Mouse (Mus musculus) lung, postnatal 0 days (tissue): Measurements from ENCODE around the gene Tmprss6. TPM values are rescaled to one million over a fixed set of nuclear protein-coding genes. Genes with fewer than 3 reads are reported as not detected.

Experiments
- ATAC-seq: fragments of 200-750 bp; cut with Nextera tagmentation; 2 replicates; pipeline ENCODE4 v1.8.0; 2017; ENCODE audit warnings: moderate library complexity
- DNase-seq: peaks from one replicate; pipeline ENCODE4 v3.0.0-alpha.2; 2016; ENCODE audit warnings: low spot score
- H3K27ac ChIP-seq: fragments of 300-500 bp; sonication (generic); 2 replicates; pipeline ENCODE4 v1.5.1; 2014; ENCODE audit warnings: antibody characterized with exemption, mild to moderate bottlenecking, low read length, mixed read lengths
- H3K27me3 ChIP-seq: fragments of 300-500 bp; sonication (generic); replicated peaks from 2 replicates; pipeline ENCODE4 v1.6.1; 2014; ENCODE audit warnings: low read length, mixed read lengths; ENCODE audit not compliant: insufficient read depth
- H3K36me3 ChIP-seq: fragments of 300-500 bp; sonication (generic); 2 replicates; pipeline ENCODE4 v1.6.1; 2014; ENCODE audit warnings: low read length, mixed read lengths; ENCODE audit not compliant: insufficient read depth
- H3K4me1 ChIP-seq: fragments of 300-500 bp; sonication (generic); 2 replicates; pipeline ENCODE4 v1.6.1; 2014; ENCODE audit warnings: antibody characterized with exemption, low read depth, low read length, mixed read lengths; ENCODE audit not compliant: insufficient read depth
- H3K4me2 ChIP-seq: fragments of 300-500 bp; sonication (generic); replicated peaks from 2 replicates; pipeline ENCODE4 v1.6.1; 2014; ENCODE audit warnings: low read depth, mild to moderate bottlenecking, low read length, moderate library complexity, mixed read lengths
- H3K4me3 ChIP-seq: fragments of 300-500 bp; sonication (generic); 2 replicates; pipeline ENCODE4 v1.5.1; 2014; ENCODE audit warnings: low read depth, low read length
- H3K9ac ChIP-seq: fragments of 300-500 bp; sonication (generic); replicated peaks from 2 replicates; pipeline ENCODE4 v1.6.1; 2014; ENCODE audit warnings: low read depth, mild to moderate bottlenecking
- H3K9me3 ChIP-seq: fragments of 300-500 bp; sonication (generic); 2 replicates; pipeline ENCODE4 v1.6.1; 2016; ENCODE audit warnings: low read length, mixed read lengths
- CTCF ChIP-seq: IDR thresholded peaks from 2 replicates; pipeline ENCODE4 v1.5.1; 2016; ENCODE audit warnings: antibody characterized with exemption, mild to moderate bottlenecking
- EP300 ChIP-seq: IDR thresholded peaks from 2 replicates; pipeline ENCODE4 v1.6.1; 2016; ENCODE audit warnings: antibody characterized with exemption, mild to moderate bottlenecking, control low read depth
- WGBS: fragments of 180-500 bp; shearing (Covaris S2); extraction: QIAGEN DNeasy Blood & Tissue Kit; methylation state at CpG from one replicate; pipeline ENCODE4 v1.1.7; 2014; 5-methylcytosine and 5-hydroxymethylcytosine counted together
- polyA plus RNA-seq: library from polyadenylated mRNA; unstranded; fragments of >200 nt; fragmentation: Nextera tagmentation; extraction: Ambion mirVana; gene quantifications from 2 replicates; pipeline ENCODE4 v1.2.1, GENCODE M21; 2015

Gene Tmprss6
- polyA plus RNA-seq, 1 experiment from 2014 or later = 0.23 TPM

DNA sequence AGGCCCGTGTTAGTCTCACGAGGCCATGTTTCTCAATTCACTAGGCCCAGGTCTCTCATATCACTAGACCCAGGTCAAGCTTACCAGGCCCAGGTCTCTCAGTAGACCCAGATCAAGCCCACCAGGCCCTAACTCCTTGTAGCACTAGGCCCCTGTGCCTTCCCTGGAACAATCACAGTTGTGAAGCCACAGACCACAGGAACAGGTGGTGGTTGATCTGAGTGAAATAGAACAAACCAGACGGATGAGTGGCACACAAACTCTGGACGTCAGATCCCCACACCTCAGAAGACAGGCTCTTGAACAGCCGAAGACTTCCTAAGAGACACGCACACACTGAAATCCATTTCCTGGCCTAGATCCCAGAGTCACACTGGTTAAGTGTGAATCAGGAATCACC is 42.3 kb upstream of the Tmprss6 start:
- H3K4me1 ChIP-seq = no peaks in the 10 kb centered on the region
- H3K4me3 ChIP-seq = no peak overlapping the region
- DNase-seq (no peak), ATAC-seq (no peak)
- H3K36me3 ChIP-seq = no peaks in the 10 kb centered on the region
- no peak overlapping the region for H3K4me2 ChIP-seq
- no peak overlapping the region for H3K27ac ChIP-seq
- H3K9me3 ChIP-seq = no peaks in the 10 kb centered on the region
- H3K9ac ChIP-seq = no peak overlapping the region
- H3K27me3 ChIP-seq = no peaks in the 10 kb centered on the region
- 77% methylated on average over 6 of the region's 6 CpGs for WGBS
- no peak for TF ChIP-seq CTCF
- TF ChIP-seq EP300 = no peak

DNA sequence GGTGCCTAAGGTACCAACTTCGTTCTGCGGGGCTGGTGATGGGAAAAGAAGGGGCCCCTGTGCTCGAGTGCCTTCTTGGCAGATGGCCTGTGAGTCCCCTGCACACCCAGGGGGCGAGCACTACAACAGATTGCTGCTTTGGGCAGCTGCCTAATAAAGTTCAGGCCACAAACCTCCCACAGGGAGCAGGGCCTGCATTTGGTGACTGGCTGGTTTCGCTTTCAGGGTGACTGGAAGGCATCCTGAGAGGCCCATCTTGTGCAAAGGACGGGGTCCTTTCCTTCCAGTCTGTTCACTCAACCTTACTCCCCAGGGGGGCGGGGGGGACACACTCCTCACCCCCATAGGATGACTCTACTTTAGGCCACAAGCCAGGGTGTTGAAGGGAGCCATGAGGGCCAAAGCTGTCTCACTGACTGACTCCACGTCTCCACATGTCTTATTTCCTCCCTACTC is 41.7 kb upstream of the Tmprss6 start:
- Histone ChIP-seq H3K4me2 (no peak overlapping the region), H3K9ac (no peak overlapping the region), H3K4me3 (no peak overlapping the region), H3K9me3 (no peaks in the 10 kb centered on the region; the same call in 1 of the 2 replicates), H3K27ac (no peak overlapping the region), H3K36me3 (no peaks in the 10 kb centered on the region), H3K27me3 (no peaks in the 10 kb centered on the region), H3K4me1 (no peaks in the 10 kb centered on the region)
- TF ChIP-seq EP300 (no peak), CTCF (no peak)
- ATAC-seq (no peak), DNase-seq (no peak)
- 53% methylated on average over 7 of the region's 8 CpGs for WGBS

DNA sequence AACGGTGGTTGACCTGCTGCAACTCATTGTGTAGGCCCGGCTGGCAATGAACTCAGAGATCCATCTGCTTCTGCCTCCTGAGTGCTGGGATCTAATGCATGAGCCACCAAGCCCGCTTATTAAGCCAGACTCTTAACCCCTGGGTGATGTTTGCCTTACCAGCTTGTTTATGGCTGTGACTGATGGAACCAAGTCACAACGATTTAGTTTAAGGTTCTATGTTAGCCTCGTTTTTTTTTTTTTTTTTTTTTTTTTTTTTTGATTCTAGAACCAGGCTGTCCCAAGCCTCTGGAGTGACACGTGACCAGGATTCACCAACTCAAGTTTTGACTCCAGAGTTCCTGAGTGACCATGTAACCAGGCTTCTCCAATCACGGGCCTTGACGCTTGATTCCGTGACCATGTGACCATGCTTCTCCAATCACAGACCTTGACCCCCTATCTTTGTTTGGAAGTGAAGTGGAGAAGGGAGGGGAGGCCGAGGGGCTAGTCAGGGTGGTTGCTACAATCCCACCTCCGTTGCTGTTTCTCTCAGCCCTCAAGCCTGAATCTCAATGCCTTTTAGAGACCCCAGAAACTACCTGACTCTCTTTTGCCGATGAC is 41.0 kb upstream of the Tmprss6 start:
- no peak for DNase-seq
- H3K4me2 ChIP-seq = no peak overlapping the region
- no peak overlapping the region for H3K4me3 ChIP-seq
- no peaks in the 10 kb centered on the region for H3K36me3 ChIP-seq
- WGBS = 45% methylated on average over 12 of the region's 12 CpGs
- TF ChIP-seq EP300 (no peak), CTCF (no peak)
- H3K4me1 ChIP-seq = no peaks in the 10 kb centered on the region
- no peaks in the 10 kb centered on the region for H3K27me3 ChIP-seq
- no peak overlapping the region for H3K9ac ChIP-seq
- no peak overlapping the region for H3K27ac ChIP-seq
- ATAC-seq = no peak; the same call in 1 of the 2 replicates
- H3K9me3 ChIP-seq = no peaks in the 10 kb centered on the region; the same call in 1 of the 2 replicates

DNA sequence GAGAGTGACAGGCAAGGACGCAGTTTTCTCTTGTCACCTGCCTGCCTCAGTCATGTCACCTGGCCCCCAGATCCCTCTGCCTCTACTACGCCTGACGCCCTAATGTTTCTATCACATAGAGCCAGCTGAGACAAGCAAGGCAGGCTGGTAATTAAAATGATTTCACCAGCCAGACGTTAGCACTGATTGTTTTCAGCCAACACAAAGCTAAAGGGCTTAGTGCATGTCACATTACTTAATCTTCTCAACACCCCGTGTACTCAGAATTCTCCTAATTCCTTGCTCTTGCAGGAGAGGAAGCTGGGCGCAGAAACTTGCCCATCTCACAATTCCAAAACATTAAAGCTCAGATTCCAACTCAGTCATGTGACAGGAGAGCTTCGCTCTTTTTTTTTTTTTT is 40.0 kb upstream of the Tmprss6 start:
- 62% methylated on average over 7 of the region's 7 CpGs for WGBS
- H3K36me3 ChIP-seq = no peaks in the 10 kb centered on the region

DNA sequence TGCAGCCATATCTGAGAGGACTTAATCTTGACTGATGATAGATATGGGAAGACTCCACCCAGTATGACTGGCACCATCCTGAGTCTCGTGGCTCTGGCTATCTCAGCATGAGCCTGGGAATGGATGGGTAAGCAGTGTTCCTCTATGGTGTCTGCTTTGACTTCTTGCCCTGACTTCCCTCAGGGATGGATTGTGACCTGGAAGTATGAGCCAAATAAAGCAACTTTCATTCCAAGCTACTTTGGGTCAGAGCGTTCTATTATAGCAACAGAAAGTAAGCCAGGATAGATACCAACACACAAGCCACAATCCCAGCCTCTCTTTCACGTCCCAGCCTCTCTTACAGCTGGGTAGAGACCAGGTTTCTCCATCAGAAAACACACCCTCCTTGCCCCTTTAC is 37.1 kb upstream of the Tmprss6 start:
- DNase-seq = no peak
- TF ChIP-seq CTCF = no peak
- TF ChIP-seq EP300 = no peak
- no peaks in the 10 kb centered on the region for H3K27me3 ChIP-seq
- no peak overlapping the region for H3K4me3 ChIP-seq
- H3K9me3 ChIP-seq = no peaks in the 10 kb centered on the region; the same call in 1 of the 2 replicates
- no peak for ATAC-seq
- H3K4me2 ChIP-seq = no peak overlapping the region
- no peak overlapping the region for H3K27ac ChIP-seq
- no peak overlapping the region for H3K9ac ChIP-seq
- 73% methylated on average over 3 of the region's 3 CpGs for WGBS
- no peaks in the 10 kb centered on the region for H3K4me1 ChIP-seq
- no peaks in the 10 kb centered on the region for H3K36me3 ChIP-seq

More for the DNA sequence above, 40.0 kb upstream of the Tmprss6 start:
- H3K4me1 ChIP-seq = no peaks in the 10 kb centered on the region
- H3K9ac ChIP-seq = no peak overlapping the region
- H3K27ac ChIP-seq = no peak overlapping the region
- TF ChIP-seq EP300 = no peak
- no peak for TF ChIP-seq CTCF
- H3K27me3 ChIP-seq = no peaks in the 10 kb centered on the region
- DNase-seq (no peak), ATAC-seq (no peak)
- H3K9me3 ChIP-seq = no peaks in the 10 kb centered on the region; the same call in 1 of the 2 replicates
- no peak overlapping the region for H3K4me2 ChIP-seq
- H3K4me3 ChIP-seq = no peak overlapping the region

DNA sequence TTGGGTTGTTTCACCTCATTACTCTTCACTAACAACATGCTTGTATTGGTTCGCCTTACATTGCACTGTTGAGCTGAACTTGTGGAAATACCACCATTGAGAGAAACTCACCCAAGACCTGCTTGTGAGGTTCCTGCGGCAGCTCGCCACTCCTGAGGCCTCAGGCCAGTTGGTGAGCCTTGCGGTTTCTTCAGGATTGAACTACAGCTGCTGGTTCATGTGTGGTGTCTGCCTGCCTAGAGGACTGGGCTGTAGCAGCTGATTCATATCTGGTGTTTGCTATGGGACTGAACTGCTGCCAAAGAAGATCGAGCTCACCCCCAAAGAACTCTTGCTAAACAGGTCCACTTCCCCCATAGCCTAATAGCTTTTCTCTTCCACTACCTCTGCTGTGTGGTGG is 36.4 kb upstream of the Tmprss6 start:
- no peak overlapping the region for H3K4me3 ChIP-seq
- no peaks in the 10 kb centered on the region for H3K36me3 ChIP-seq
- H3K27me3 ChIP-seq = no peaks in the 10 kb centered on the region
- H3K9me3 ChIP-seq = no peaks in the 10 kb centered on the region; the same call in 1 of the 2 replicates
- ATAC-seq (no peak), DNase-seq (no peak)
- whole genome bisulfite sequencing = 86% methylated on average over 5 of the region's 5 CpGs
- no peak overlapping the region for H3K27ac ChIP-seq
- TF ChIP-seq CTCF (no peak), EP300 (no peak)
- H3K9ac ChIP-seq = no peak overlapping the region
- H3K4me2 ChIP-seq = no peak overlapping the region
- no peaks in the 10 kb centered on the region for H3K4me1 ChIP-seq

DNA sequence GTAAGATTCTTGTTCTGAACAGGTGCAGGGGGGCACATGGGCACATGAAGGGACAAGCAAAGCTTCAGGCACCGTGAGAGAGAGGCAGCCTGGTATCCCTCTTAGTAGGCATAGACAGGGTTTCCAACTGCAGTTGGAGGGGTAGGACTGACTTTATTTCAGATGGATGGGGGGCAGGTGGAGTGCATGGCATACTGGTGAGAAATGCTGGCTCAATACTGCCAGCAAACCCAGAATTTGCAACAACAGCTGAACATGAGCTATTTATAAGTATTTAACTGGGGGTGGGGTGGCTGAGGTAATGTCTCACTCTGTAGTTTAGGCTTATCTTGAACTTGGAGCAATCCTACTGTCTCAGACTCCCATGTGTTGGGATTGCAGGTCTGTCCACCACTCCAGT is 35.6 kb upstream of the Tmprss6 start:
- Histone ChIP-seq H3K4me2 (no peak overlapping the region), H3K4me1 (no peaks in the 10 kb centered on the region), H3K4me3 (no peak overlapping the region), H3K9ac (no peak overlapping the region), H3K36me3 (no peaks in the 10 kb centered on the region), H3K27ac (no peak overlapping the region), H3K27me3 (no peaks in the 10 kb centered on the region), H3K9me3 (no peaks in the 10 kb centered on the region; the same call in 1 of the 2 replicates)
- TF ChIP-seq CTCF = no peak
- DNase-seq (no peak), ATAC-seq (no peak)
- 80% methylated on average over 1 of the region's 1 CpGs for WGBS
